Mouse (Mus musculus): ENCODE results near the gene C4b. TPM values are rescaled to one million over a fixed set of nuclear protein-coding genes. Genes with fewer than 3 reads are reported as not detected.

The C4b gene
- polyA plus RNA-seq (2014; fragmentation: Illumina TruSeq; extraction: RNeasy Lipid Tissue Mini Kit (QIAGEN cat#74804); ENCODE audit: low read depth, low replicate concordance) = 1.8 TPM

GRCm38 (mm10) chr17:34743719-34744118, at the start of gene C4b:
Gene C4b, minus strand, starts transcription at chr17:34743882.

Other genes starting within 250 kb of the C4b start
- 80.8 TPM for gene Btnl6, start 226.5 kb downstream of the C4b start, polyA plus RNA-seq (2014; fragmentation: Illumina TruSeq; extraction: RNeasy Lipid Tissue Mini Kit (QIAGEN cat#74804); ENCODE audit: low read depth, low replicate concordance)
- gene Notch4, start 179.6 kb downstream of the C4b start, polyA plus RNA-seq (2014; fragmentation: Illumina TruSeq; extraction: RNeasy Lipid Tissue Mini Kit (QIAGEN cat#74804); ENCODE audit: low read depth, low replicate concordance) = 0.76 TPM
- gene Gpsm3, start 154.1 kb downstream of the C4b start, polyA plus RNA-seq (2014; fragmentation: Illumina TruSeq; extraction: RNeasy Lipid Tissue Mini Kit (QIAGEN cat#74804); ENCODE audit: low read depth, low replicate concordance) = 1.6 TPM
- 21.6 TPM for gene Pbx2, start 152.6 kb downstream of the C4b start, polyA plus RNA-seq (2014; fragmentation: Illumina TruSeq; extraction: RNeasy Lipid Tissue Mini Kit (QIAGEN cat#74804); ENCODE audit: low read depth, low replicate concordance)
- gene Ager, start 146.0 kb downstream of the C4b start, polyA plus RNA-seq (2014; fragmentation: Illumina TruSeq; extraction: RNeasy Lipid Tissue Mini Kit (QIAGEN cat#74804); ENCODE audit: low read depth, low replicate concordance) = not detected
- 50.6 TPM for gene Rnf5, start 140.2 kb downstream of the C4b start, polyA plus RNA-seq (2014; fragmentation: Illumina TruSeq; extraction: RNeasy Lipid Tissue Mini Kit (QIAGEN cat#74804); ENCODE audit: low read depth, low replicate concordance)
- 4.8 TPM for gene Agpat1, start 139.6 kb downstream of the C4b start, polyA plus RNA-seq (2014; fragmentation: Illumina TruSeq; extraction: RNeasy Lipid Tissue Mini Kit (QIAGEN cat#74804); ENCODE audit: low read depth, low replicate concordance)
- not detected for gene Egfl8, start 127.9 kb downstream of the C4b start, polyA plus RNA-seq (2014; fragmentation: Illumina TruSeq; extraction: RNeasy Lipid Tissue Mini Kit (QIAGEN cat#74804); ENCODE audit: low read depth, low replicate concordance)
- 4.5 TPM for gene Ppt2, start 115.4 kb downstream of the C4b start, polyA plus RNA-seq (2014; fragmentation: Illumina TruSeq; extraction: RNeasy Lipid Tissue Mini Kit (QIAGEN cat#74804); ENCODE audit: low read depth, low replicate concordance)
- 1.1 TPM for gene Prrt1, start 114.3 kb downstream of the C4b start, polyA plus RNA-seq (2014; fragmentation: Illumina TruSeq; extraction: RNeasy Lipid Tissue Mini Kit (QIAGEN cat#74804); ENCODE audit: low read depth, low replicate concordance)
- 4.4 TPM for gene Fkbpl, start 99.1 kb downstream of the C4b start, polyA plus RNA-seq (2014; fragmentation: Illumina TruSeq; extraction: RNeasy Lipid Tissue Mini Kit (QIAGEN cat#74804); ENCODE audit: low read depth, low replicate concordance)
- 2.8 TPM for gene Atf6b, start 96.7 kb downstream of the C4b start, polyA plus RNA-seq (2014; fragmentation: Illumina TruSeq; extraction: RNeasy Lipid Tissue Mini Kit (QIAGEN cat#74804); ENCODE audit: low read depth, low replicate concordance)
- gene Tnxb, start 73.3 kb downstream of the C4b start, polyA plus RNA-seq (2014; fragmentation: Illumina TruSeq; extraction: RNeasy Lipid Tissue Mini Kit (QIAGEN cat#74804); ENCODE audit: low read depth, low replicate concordance) = 0.16 TPM
- gene Cyp21a1, start 60.7 kb upstream of the C4b start, polyA plus RNA-seq (2014; fragmentation: Illumina TruSeq; extraction: RNeasy Lipid Tissue Mini Kit (QIAGEN cat#74804); ENCODE audit: low read depth, low replicate concordance) = not detected
- gene Stk19, start 93.1 kb upstream of the C4b start, polyA plus RNA-seq (2014; fragmentation: Illumina TruSeq; extraction: RNeasy Lipid Tissue Mini Kit (QIAGEN cat#74804); ENCODE audit: low read depth, low replicate concordance) = 23.0 TPM
- gene Dxo, start 93.1 kb upstream of the C4b start, polyA plus RNA-seq (2014; fragmentation: Illumina TruSeq; extraction: RNeasy Lipid Tissue Mini Kit (QIAGEN cat#74804); ENCODE audit: low read depth, low replicate concordance) = 3.0 TPM
- 5.6 TPM for gene Skiv2l, start 106.3 kb upstream of the C4b start, polyA plus RNA-seq (2014; fragmentation: Illumina TruSeq; extraction: RNeasy Lipid Tissue Mini Kit (QIAGEN cat#74804); ENCODE audit: low read depth, low replicate concordance)
- gene Nelfe, start 106.5 kb upstream of the C4b start, polyA plus RNA-seq (2014; fragmentation: Illumina TruSeq; extraction: RNeasy Lipid Tissue Mini Kit (QIAGEN cat#74804); ENCODE audit: low read depth, low replicate concordance) = 1.1 TPM
- 18.5 TPM for gene Cfb, start 118.6 kb upstream of the C4b start, polyA plus RNA-seq (2014; fragmentation: Illumina TruSeq; extraction: RNeasy Lipid Tissue Mini Kit (QIAGEN cat#74804); ENCODE audit: low read depth, low replicate concordance)
- 1.1 TPM for gene Zbtb12, start 135.6 kb upstream of the C4b start, polyA plus RNA-seq (2014; fragmentation: Illumina TruSeq; extraction: RNeasy Lipid Tissue Mini Kit (QIAGEN cat#74804); ENCODE audit: low read depth, low replicate concordance)
- gene Gm20547, start 138.2 kb upstream of the C4b start, polyA plus RNA-seq (2014; fragmentation: Illumina TruSeq; extraction: RNeasy Lipid Tissue Mini Kit (QIAGEN cat#74804); ENCODE audit: low read depth, low replicate concordance) = 2.3 TPM
- 1.0 TPM for gene C2, start 154.4 kb upstream of the C4b start, polyA plus RNA-seq (2014; fragmentation: Illumina TruSeq; extraction: RNeasy Lipid Tissue Mini Kit (QIAGEN cat#74804); ENCODE audit: low read depth, low replicate concordance)
- gene Ehmt2, start 154.6 kb upstream of the C4b start, polyA plus RNA-seq (2014; fragmentation: Illumina TruSeq; extraction: RNeasy Lipid Tissue Mini Kit (QIAGEN cat#74804); ENCODE audit: low read depth, low replicate concordance) = 10.6 TPM
- 32.3 TPM for gene Slc44a4, start 170.6 kb upstream of the C4b start, polyA plus RNA-seq (2014; fragmentation: Illumina TruSeq; extraction: RNeasy Lipid Tissue Mini Kit (QIAGEN cat#74804); ENCODE audit: low read depth, low replicate concordance)
- 15.5 TPM for gene Neu1, start 187.4 kb upstream of the C4b start, polyA plus RNA-seq (2014; fragmentation: Illumina TruSeq; extraction: RNeasy Lipid Tissue Mini Kit (QIAGEN cat#74804); ENCODE audit: low read depth, low replicate concordance)
- 10.1 TPM for gene Hspa1b, start 215.4 kb upstream of the C4b start, polyA plus RNA-seq (2014; fragmentation: Illumina TruSeq; extraction: RNeasy Lipid Tissue Mini Kit (QIAGEN cat#74804); ENCODE audit: low read depth, low replicate concordance)
- gene Gm20481, start 226.0 kb upstream of the C4b start, polyA plus RNA-seq (2014; fragmentation: Illumina TruSeq; extraction: RNeasy Lipid Tissue Mini Kit (QIAGEN cat#74804); ENCODE audit: low read depth, low replicate concordance) = not detected
- gene Hspa1a, start 228.3 kb upstream of the C4b start, polyA plus RNA-seq (2014; fragmentation: Illumina TruSeq; extraction: RNeasy Lipid Tissue Mini Kit (QIAGEN cat#74804); ENCODE audit: low read depth, low replicate concordance) = 4.5 TPM
- 0.22 TPM for gene Hspa1l, start 228.8 kb upstream of the C4b start, polyA plus RNA-seq (2014; fragmentation: Illumina TruSeq; extraction: RNeasy Lipid Tissue Mini Kit (QIAGEN cat#74804); ENCODE audit: low read depth, low replicate concordance)
- gene Lsm2, start 238.0 kb upstream of the C4b start, polyA plus RNA-seq (2014; fragmentation: Illumina TruSeq; extraction: RNeasy Lipid Tissue Mini Kit (QIAGEN cat#74804); ENCODE audit: low read depth, low replicate concordance) = 12.9 TPM